Mouse (Mus musculus) urinary bladder, postnatal 36 days (tissue): ENCODE results near the gene Chit1.
A peak's percentile ranks its signal among the peaks of the same experiment; 100 is the strongest.

ENCODE experiments used
- DNase-seq, 2 experiments: peaks; one replicate each; pipeline ENCODE4 v3.0.0; 2022; ENCODE audit warnings: low spot score in 2 of 2, mixed read lengths in 1 of 2

Gene Chit1

GRCm38 (mm10) chr1:134098726-134099515, 12.1 kb upstream of the Chit1 start:
- peak; percentile 80 to 87 for DNase-seq

DNA sequence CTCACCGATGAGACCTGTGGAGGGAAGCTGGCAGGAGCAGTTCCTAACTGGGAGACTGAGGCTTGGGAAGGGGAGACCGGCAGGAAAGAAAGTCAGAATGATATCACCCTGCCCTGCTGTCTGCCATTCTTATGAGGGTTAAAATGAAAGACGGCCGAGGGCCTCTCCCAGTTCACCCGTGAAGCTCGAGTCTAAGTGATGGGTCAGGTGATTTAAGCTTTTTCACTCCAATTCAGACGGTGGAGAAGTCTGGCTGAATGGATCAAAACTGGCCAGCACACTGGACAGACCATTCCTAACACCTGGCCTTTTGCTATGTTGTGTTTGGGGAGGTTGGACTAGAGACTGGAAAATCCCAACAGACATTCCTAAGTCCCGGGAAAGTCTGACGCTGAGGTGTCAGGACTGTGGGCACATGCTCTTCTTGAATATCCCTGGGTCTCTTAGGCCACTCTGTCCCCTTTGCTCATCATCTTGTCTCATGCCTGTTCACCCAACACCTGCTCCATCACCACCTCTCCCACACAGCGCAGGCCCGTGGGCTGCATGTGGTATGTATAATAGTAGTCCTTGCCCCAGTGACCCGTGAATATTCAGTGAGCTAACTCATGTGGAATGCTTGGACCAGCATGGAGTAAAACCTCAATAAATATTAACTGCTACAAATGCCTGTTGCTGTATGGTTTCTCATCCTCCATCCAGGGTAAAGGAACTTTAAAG, 11.4 kb upstream of the Chit1 start:
- DNase-seq: no peak

- no peak for DNase-seq
Observed at GRCm38 (mm10) chr1:134100401-134100800, 10.6 kb upstream of the Chit1 start.

DNA sequence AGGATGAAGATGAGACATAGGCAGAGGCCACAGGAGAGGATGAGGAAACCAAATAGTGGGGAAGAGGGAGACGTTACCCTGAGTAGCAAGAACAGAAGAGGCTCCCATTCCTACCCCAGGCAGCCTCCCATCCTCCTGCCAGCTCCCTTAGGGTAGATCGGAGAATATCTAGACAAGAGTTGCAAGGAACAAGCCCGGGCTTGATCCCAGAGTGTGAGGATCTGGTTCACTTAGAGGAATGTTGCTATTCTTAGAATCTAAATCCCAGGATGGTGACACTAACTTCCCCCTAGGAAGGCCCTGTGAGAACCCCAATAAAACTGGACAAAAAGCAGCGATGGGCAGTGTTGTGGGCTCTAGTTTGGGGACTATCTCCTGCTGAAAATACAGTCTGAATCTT, 10.1 kb upstream of the Chit1 start:
- DNase-seq: no peak

- no peak for DNase-seq
Observed at GRCm38 (mm10) chr1:134101593-134101992, 9.4 kb upstream of the Chit1 start.

DNA sequence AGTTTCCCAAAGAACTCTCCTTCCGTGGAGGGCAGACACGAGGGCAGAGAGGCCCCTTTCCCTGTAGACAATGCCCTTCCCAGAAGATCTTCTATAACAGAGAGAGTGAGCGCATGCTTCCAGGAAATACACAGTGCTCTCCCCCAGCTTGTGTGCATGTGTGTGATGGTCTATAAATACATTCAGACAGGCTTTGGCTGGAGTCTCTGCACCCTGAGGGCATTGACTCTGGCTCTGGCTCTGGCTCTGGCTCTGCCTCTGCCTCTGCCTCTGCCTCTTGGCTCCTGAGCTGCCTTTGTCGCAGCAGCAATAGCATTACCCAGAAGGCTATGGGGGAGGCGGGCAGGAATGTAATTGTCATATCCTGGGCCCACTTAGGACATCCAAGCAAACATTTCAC, 7.2 kb upstream of the Chit1 start:
- DNase-seq: no peak

- no peak for DNase-seq
Observed at GRCm38 (mm10) chr1:134105043-134105763, 5.8 kb upstream of the Chit1 start.

GRCm38 (mm10) chr1:134105764-134106430, 5.1 kb upstream of the Chit1 start:
- no peak for DNase-seq

DNA sequence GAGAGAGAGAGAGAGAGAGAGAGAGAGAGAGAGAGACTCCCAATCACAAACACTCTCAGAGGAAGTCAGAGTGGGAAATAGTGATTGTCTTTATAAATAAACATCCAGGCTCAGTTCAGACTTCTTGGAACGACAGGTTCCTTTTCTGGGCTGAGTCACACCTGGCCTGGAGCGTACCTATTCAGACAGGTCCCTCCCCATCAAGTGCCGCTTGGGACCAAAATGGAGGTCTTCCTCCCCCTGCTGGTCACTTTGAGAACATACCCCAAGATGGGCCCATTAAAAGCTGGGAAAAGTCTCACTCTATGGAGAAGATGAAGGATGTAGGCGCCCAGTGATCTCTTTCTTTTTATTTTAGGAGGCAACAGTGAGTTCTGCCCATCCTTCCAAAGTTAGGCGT, 4.3 kb upstream of the Chit1 start:
- peak; percentile 68 to 72 for DNase-seq

DNA sequence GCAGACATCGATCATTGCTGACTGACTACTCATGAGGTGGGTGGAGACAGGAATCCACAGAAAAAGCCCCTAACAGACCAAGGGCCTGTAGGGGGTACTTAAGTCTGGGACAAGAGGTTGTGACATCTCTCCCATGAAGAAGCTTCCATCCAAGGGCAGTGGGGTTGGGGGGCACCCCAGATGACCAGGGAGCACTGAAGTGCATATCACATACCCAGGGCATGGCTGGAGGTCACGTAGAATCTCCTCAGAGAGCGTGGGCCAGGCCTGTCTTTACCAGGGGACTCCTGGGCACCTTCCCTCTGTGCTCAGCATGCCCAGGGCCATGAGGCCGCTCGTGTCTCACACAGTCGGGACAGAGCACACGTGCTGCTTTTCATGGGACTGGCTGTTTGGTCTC, 3.3 kb upstream of the Chit1 start:
- no peak for DNase-seq

GRCm38 (mm10) chr1:134110015-134110414, 1.0 kb upstream of the Chit1 start:
- no peak for DNase-seq

DNA sequence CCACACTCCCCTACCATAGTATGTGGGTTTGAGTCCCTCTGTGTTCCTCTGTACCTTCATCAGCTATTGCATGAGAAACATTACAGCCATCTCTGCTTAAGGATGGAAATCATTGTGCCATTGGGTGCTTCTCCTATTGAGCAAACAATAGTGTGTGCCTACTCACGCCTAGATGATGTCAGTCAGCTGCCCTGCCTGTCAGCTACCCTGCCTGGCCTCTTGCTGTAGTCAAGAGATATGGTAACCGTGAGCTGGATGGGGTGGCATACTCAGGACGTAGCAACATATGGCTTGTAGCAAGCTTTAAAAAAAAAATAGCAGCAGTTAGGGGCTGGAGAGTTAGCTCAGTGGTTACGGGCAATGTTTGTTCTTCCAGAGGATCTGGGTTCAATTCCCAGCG, 593 bp upstream of the Chit1 start:
- no peak for DNase-seq

DNA sequence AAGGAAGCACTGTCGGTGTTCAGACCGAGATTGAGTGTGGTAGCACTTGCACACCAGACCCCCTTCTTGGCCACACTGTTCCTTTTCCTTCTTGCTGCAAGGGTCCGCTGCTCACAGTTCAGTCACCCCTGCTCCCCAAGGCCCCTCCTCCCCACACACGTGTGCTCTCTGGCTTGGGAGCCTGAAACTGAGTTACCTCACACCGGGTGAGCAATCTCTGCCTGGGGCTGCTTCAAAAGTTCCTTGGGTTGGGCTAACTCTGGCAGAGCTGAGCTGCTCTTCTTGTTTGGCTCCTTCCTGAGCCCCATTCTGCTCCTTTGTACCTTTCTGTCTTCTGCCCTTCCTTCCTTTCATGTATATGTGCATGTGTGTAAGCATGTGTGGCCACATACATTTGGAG, 2.5 kb downstream of the Chit1 start:
- no peak for DNase-seq

GRCm38 (mm10) chr1:134114018-134114417, 3.0 kb downstream of the Chit1 start:
- no peak for DNase-seq

DNA sequence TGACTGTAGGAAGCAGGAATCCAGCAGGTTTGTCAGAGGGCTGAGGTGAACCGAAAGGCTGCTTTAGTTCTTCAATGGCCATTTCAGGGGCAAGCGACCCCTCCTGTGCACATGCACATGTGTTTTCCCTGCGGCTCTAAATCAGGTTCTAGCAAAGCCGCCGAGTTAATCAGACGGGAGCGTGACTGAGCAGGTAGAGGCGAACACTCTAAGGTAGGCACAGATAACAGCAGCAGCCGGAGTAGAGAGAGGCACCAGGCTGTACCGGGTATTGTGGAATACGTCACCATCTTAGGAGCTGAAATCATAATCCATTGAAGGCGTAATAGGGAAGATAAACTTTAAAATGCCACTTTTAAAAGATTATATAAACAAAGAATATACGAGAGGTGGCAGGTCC, 3.7 kb downstream of the Chit1 start:
- DNase-seq: no peak

- no peak for DNase-seq
Observed at GRCm38 (mm10) chr1:134115424-134115823, 4.4 kb downstream of the Chit1 start.

GRCm38 (mm10) chr1:134117110-134117509, 6.1 kb downstream of the Chit1 start:
- DNase-seq: no peak

- DNase-seq: peak; percentile 68 to 76
Observed at GRCm38 (mm10) chr1:134120179-134120578, 9.1 kb downstream of the Chit1 start.

- DNase-seq: no peak
Observed at GRCm38 (mm10) chr1:134122195-134122594, 11.2 kb downstream of the Chit1 start.

- no peak for DNase-seq
Observed at GRCm38 (mm10) chr1:134133316-134133715, 22.3 kb downstream of the Chit1 start.

DNA sequence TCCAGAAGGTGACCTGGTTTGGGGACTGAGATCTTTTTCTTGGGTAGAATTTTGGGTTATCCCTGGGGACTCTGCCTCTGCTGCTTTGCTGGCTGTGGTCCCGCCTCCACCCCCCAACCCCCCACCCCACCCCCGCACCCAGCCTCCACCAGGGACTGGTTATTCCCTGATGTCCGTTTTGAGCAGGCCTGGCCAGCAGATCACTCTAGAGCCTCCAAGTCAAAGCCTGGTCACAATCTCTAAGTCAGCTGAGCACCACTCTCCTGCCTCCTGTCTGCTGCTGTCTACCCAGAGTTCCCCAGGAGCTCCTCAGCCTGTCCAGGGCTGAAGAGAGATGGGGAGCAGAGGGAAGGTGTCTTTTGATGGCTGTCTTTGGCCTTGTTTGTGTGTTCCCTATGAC, 25.3 kb downstream of the Chit1 start:
- DNase-seq: no peak

- no peak for DNase-seq
Observed at GRCm38 (mm10) chr1:134138424-134138823, 27.4 kb downstream of the Chit1 start.
